Mouse (Mus musculus) kidney, postnatal 0 days (tissue): ENCODE measurements around the gene Iqschfp. TPM values are rescaled to one million over a fixed set of nuclear protein-coding genes. Genes with fewer than 3 reads are reported as not detected.

Source experiments
- ATAC-seq: fragments of 200-750 bp; cut with Nextera tagmentation; replicated peaks from 2 replicates; pipeline ENCODE4 v1.8.0; 2017; ENCODE audit warnings: low read depth, moderate number of reproducible peaks, moderate TSS enrichment, moderate library complexity; ENCODE audit not compliant: low FRiP score
- DNase-seq: peaks from one replicate; pipeline ENCODE4 v3.0.0-alpha.2; 2016; ENCODE audit warnings: low spot score
- H3K27ac ChIP-seq: fragments of 300-500 bp; sonication (generic); 2 replicates; pipeline ENCODE4 v1.5.1; 2014; ENCODE audit warnings: mild to moderate bottlenecking
- H3K27me3 ChIP-seq: fragments of 300-500 bp; sonication (generic); 2 replicates; pipeline ENCODE4 v1.6.1; 2014; ENCODE audit warnings: low read length, mixed read lengths; ENCODE audit not compliant: insufficient read depth
- H3K36me3 ChIP-seq: fragments of 300-500 bp; sonication (generic); 2 replicates; pipeline ENCODE4 v1.6.1; 2014; ENCODE audit warnings: low read length, mixed read lengths; ENCODE audit not compliant: insufficient read depth
- H3K4me1 ChIP-seq: fragments of 300-500 bp; sonication (generic); replicated peaks from 2 replicates; pipeline ENCODE4 v1.6.1; 2014; ENCODE audit warnings: antibody characterized with exemption, low read length, mixed read lengths; ENCODE audit not compliant: insufficient read depth
- H3K4me2 ChIP-seq: fragments of 300-500 bp; sonication (generic); 2 replicates; pipeline ENCODE4 v1.6.1; 2014; ENCODE audit warnings: mild to moderate bottlenecking, low read length, moderate library complexity, mixed read lengths
- H3K4me3 ChIP-seq: fragments of 300-500 bp; sonication (generic); replicated peaks from 2 replicates; pipeline ENCODE4 v1.5.1; 2014; ENCODE audit warnings: low read depth, low read length
- H3K9ac ChIP-seq: fragments of 300-500 bp; sonication (generic); 2 replicates; pipeline ENCODE4 v1.6.1; 2014; ENCODE audit warnings: low read depth, low read length
- H3K9me3 ChIP-seq: fragments of 300-500 bp; sonication (generic); replicated peaks from 2 replicates; pipeline ENCODE4 v1.6.1; 2016; ENCODE audit warnings: low read length, inconsistent platforms, mixed read lengths
- CTCF ChIP-seq: IDR thresholded peaks from 2 replicates; pipeline ENCODE4 v1.5.1; 2016; ENCODE audit warnings: antibody characterized with exemption, low read depth, mild to moderate bottlenecking, moderate library complexity
- WGBS: fragments of 180-500 bp; shearing (Covaris S2); extraction: QIAGEN DNeasy Blood & Tissue Kit; methylation state at CpG from one replicate; pipeline ENCODE4 v1.1.7; 2014; 5-methylcytosine and 5-hydroxymethylcytosine counted together
- polyA plus RNA-seq: library from polyadenylated mRNA; unstranded; fragments of >200 nt; fragmentation: Nextera tagmentation; extraction: Ambion mirVana; gene quantifications from 2 replicates; pipeline ENCODE4 v1.2.1, GENCODE M21; 2015

The Iqschfp gene
- polyA plus RNA-seq, 1 experiment from 2014 or later: 0.05 TPM

GRCm38 (mm10) chr3:68623036-68623435, 731.0 kb downstream of the Iqschfp start:
- no peak overlapping the region for H3K4me3 ChIP-seq
- 90% methylated on average over 5 of the region's 5 CpGs for WGBS
- DNase-seq (no peak), ATAC-seq (no peak)
- no peak overlapping the region for H3K9ac ChIP-seq
- H3K27me3 ChIP-seq: no peaks in the 10 kb centered on the region
- no peaks in the 10 kb centered on the region for H3K4me1 ChIP-seq
- no peak overlapping the region for H3K4me2 ChIP-seq
- TF ChIP-seq CTCF: no peak
- 0 out of 2 replicates have a peak, but pooled peaks cover 9% of the 10 kb centered on the region for H3K36me3 ChIP-seq
- H3K9me3 ChIP-seq: no peaks in the 10 kb centered on the region
- no peak overlapping the region for H3K27ac ChIP-seq

- H3K27ac ChIP-seq: no peak overlapping the region
- H3K4me3 ChIP-seq: no peak overlapping the region
- WGBS: 86% methylated on average over 6 of the region's 6 CpGs
- no peak for DNase-seq
- H3K9me3 ChIP-seq: no peaks in the 10 kb centered on the region
- no peak for TF ChIP-seq CTCF
- H3K4me2 ChIP-seq: no peak overlapping the region
- H3K4me1 ChIP-seq: no peaks in the 10 kb centered on the region
- no peak overlapping the region for H3K9ac ChIP-seq
- 0 out of 2 replicates have a peak, but pooled peaks cover 9% of the 10 kb centered on the region for H3K36me3 ChIP-seq
- no peaks in the 10 kb centered on the region for H3K27me3 ChIP-seq
- ATAC-seq: no peak
Observed at GRCm38 (mm10) chr3:68624471-68624870, 732.4 kb downstream of the Iqschfp start.

DNA sequence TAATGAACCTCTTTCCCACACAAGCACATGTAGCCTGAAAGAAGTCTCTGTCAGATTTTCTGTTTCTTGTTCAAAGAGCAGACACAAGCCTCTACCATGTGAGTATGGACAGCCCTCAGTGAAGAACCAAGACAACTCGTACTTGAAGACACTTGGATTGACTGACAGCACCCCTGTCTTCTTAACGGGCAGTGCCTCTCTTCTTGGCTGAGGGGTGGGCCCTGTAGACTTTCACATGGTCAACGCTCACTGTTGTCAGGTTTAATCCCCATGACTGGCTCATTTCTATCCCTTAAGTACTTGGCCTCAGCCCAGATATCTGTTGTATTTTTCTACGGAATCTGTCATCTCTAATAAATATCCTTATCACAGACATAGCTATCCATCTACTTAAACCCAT, 738.2 kb downstream of the Iqschfp start:
- Histone ChIP-seq H3K9ac (no peak overlapping the region), H3K36me3 (no peaks in the 10 kb centered on the region), H3K27ac (no peak overlapping the region), H3K4me2 (no peak overlapping the region), H3K27me3 (no peaks in the 10 kb centered on the region), H3K4me1 (no peaks in the 10 kb centered on the region), H3K9me3 (no peaks in the 10 kb centered on the region), H3K4me3 (no peak overlapping the region)
- DNase-seq (no peak), ATAC-seq (no peak)
- WGBS: 76% methylated on average over 4 of the region's 4 CpGs
- no peak for TF ChIP-seq CTCF

GRCm38 (mm10) chr3:68630821-68631220, 738.8 kb downstream of the Iqschfp start:
- TF ChIP-seq CTCF: no peak
- Histone ChIP-seq H3K27ac (no peak overlapping the region), H3K36me3 (no peaks in the 10 kb centered on the region), H3K4me2 (no peak overlapping the region), H3K4me3 (no peak overlapping the region), H3K4me1 (no peaks in the 10 kb centered on the region), H3K9ac (no peak overlapping the region), H3K9me3 (no peaks in the 10 kb centered on the region), H3K27me3 (no peaks in the 10 kb centered on the region)
- ATAC-seq (no peak), DNase-seq (no peak)
- 62% methylated on average over 3 of the region's 3 CpGs for WGBS

GRCm38 (mm10) chr3:68632714-68633113, 740.7 kb downstream of the Iqschfp start:
- 77% methylated on average over 3 of the region's 3 CpGs for WGBS
- Histone ChIP-seq H3K27me3 (no peaks in the 10 kb centered on the region), H3K9ac (no peak overlapping the region), H3K9me3 (no peaks in the 10 kb centered on the region), H3K36me3 (no peaks in the 10 kb centered on the region), H3K27ac (no peak overlapping the region), H3K4me3 (no peak overlapping the region), H3K4me2 (no peak overlapping the region), H3K4me1 (no peaks in the 10 kb centered on the region)
- ATAC-seq (no peak), DNase-seq (no peak)
- TF ChIP-seq CTCF: no peak

GRCm38 (mm10) chr3:68633577-68633976, 741.5 kb downstream of the Iqschfp start:
- no peak overlapping the region for H3K9ac ChIP-seq
- H3K27ac ChIP-seq: no peak overlapping the region
- no peaks in the 10 kb centered on the region for H3K9me3 ChIP-seq
- H3K4me3 ChIP-seq: no peak overlapping the region
- H3K27me3 ChIP-seq: no peaks in the 10 kb centered on the region
- WGBS: 92% methylated on average over 4 of the region's 4 CpGs
- no peak for ATAC-seq
- no peak overlapping the region for H3K4me2 ChIP-seq
- no peak for TF ChIP-seq CTCF
- no peaks in the 10 kb centered on the region for H3K4me1 ChIP-seq
- no peaks in the 10 kb centered on the region for H3K36me3 ChIP-seq
- DNase-seq: no peak

DNA sequence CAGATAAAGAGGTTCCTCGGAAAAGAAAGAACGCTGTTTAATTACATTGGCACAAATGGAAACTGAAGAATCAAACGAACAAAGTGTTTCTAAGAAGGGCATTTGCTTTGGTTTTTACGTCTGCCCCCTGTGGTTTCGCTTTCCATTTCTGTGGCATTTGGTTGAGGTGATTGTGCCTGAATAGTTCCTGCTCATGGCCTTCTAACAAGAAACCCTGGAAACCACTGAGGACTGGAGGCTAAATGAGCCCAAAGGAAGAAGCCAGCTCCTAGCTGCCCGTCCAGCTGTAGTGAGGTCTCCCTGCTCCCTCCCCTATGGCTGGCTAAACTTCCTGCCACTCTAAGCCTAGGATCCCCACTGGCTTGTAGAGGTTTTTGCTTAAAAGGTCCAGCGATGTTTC, 745.9 kb downstream of the Iqschfp start:
- H3K4me2 ChIP-seq: no peak overlapping the region
- H3K9ac ChIP-seq: no peak overlapping the region
- TF ChIP-seq CTCF: no peak
- no peak overlapping the region for H3K4me3 ChIP-seq
- no peaks in the 10 kb centered on the region for H3K9me3 ChIP-seq
- no peaks in the 10 kb centered on the region for H3K27me3 ChIP-seq
- DNase-seq: no peak
- H3K36me3 ChIP-seq: no peaks in the 10 kb centered on the region
- ATAC-seq: no peak
- 40% methylated on average over 7 of the region's 7 CpGs for WGBS
- H3K27ac ChIP-seq: no peak overlapping the region
- no peaks in the 10 kb centered on the region for H3K4me1 ChIP-seq
